Mouse (Mus musculus): ENCODE data around the gene St3gal3. TPM values are rescaled to one million over a fixed set of nuclear protein-coding genes. Genes with fewer than 3 reads are reported as not detected.
A peak's percentile ranks its signal among the peaks of the same experiment; 100 is the strongest.

The St3gal3 gene
- 4.1 and 4.5 TPM in 2 replicates for polyA plus RNA-seq (2014; fragmentation: Nextera tagmentation; extraction: Ambion mirVana)

GRCm38 (mm10) chr4:118134485-118135365 lies at the start of gene St3gal3:
Gene St3gal3, minus strand, starts transcription at chr4:118134914.
- Histone ChIP-seq H3K9ac (ENCODE audit: low read depth, low read length) (peak within 1 kb of the TSS; percentile 89), H3K27ac (ENCODE audit: low read depth, low read length) (peak within 1 kb of the TSS; percentile 71), H3K9me3 (ENCODE audit: control insufficient read depth, low read length) (no peaks in the 10 kb centered on the region), H3K27me3 (replicated peaks; ENCODE audit: control insufficient read depth, insufficient read depth, low read length) (no peaks in the 10 kb centered on the region), H3K4me2 (peak within 1 kb of the TSS; percentile 80), H3K4me3 (ENCODE audit: low read depth, low read length) (peak within 1 kb of the TSS; percentile 98), H3K4me1 (replicated peaks; ENCODE audit: control insufficient read depth, insufficient read depth, low read length) (peaks cover 10% of the 10 kb centered on the region; the same call in 1 of the 2 replicates), H3K36me3 (ENCODE audit: control insufficient read depth, insufficient read depth, low read length) (peaks cover 14% of the 10 kb centered on the region)
- ATAC-seq (replicated peaks; ENCODE audit: low FRiP score) (peak; percentile 99), DNase-seq (ENCODE audit: low spot score) (peak; percentile 96)
- 1% methylated on average over 79 of the region's 84 CpGs for WGBS

- Histone ChIP-seq H3K4me1 (replicated peaks; ENCODE audit: control insufficient read depth, insufficient read depth, low read length) (peaks cover 7% of the 10 kb centered on the region), H3K4me2 (peak overlapping the region; percentile 93), H3K4me3 (ENCODE audit: low read depth, low read length) (peak overlapping the region; percentile 68), H3K9me3 (ENCODE audit: control insufficient read depth, low read length) (no peaks in the 10 kb centered on the region), H3K36me3 (ENCODE audit: control insufficient read depth, insufficient read depth, low read length) (peaks cover 14% of the 10 kb centered on the region), H3K27ac (ENCODE audit: low read depth, low read length) (peak overlapping the region; percentile 88), H3K9ac (ENCODE audit: low read depth, low read length) (peak overlapping the region; percentile 75), H3K27me3 (replicated peaks; ENCODE audit: control insufficient read depth, insufficient read depth, low read length) (no peaks in the 10 kb centered on the region)
- DNase-seq (ENCODE audit: low spot score) (no peak), ATAC-seq (replicated peaks; ENCODE audit: low FRiP score) (no peak)
- whole genome bisulfite sequencing = 17% methylated on average over 17 of the region's 17 CpGs
These were observed 45.8 kb upstream of the St3gal3 start for GRCm38 (mm10) chr4:118180301-118181080.

GRCm38 (mm10) chr4:118179467-118180300 lies 45.0 kb upstream of the St3gal3 start, which contains the start of gene Kdm4a:
Gene Kdm4a, minus strand, starts transcription at chr4:118180043.
- Histone ChIP-seq H3K4me1 (replicated peaks; ENCODE audit: control insufficient read depth, insufficient read depth, low read length) (peaks cover 7% of the 10 kb centered on the region), H3K27ac (ENCODE audit: low read depth, low read length) (peak within 1 kb of the TSS; percentile 88), H3K4me2 (peak within 1 kb of the TSS; percentile 93), H3K4me3 (ENCODE audit: low read depth, low read length) (peak within 1 kb of the TSS; percentile 68), H3K9me3 (ENCODE audit: control insufficient read depth, low read length) (no peaks in the 10 kb centered on the region), H3K27me3 (replicated peaks; ENCODE audit: control insufficient read depth, insufficient read depth, low read length) (no peaks in the 10 kb centered on the region), H3K36me3 (ENCODE audit: control insufficient read depth, insufficient read depth, low read length) (peaks cover 20% of the 10 kb centered on the region), H3K9ac (ENCODE audit: low read depth, low read length) (peak within 1 kb of the TSS; percentile 75)
- WGBS = under 1% methylated on average over 38 of the region's 38 CpGs
- peak; percentile 89 for DNase-seq (ENCODE audit: low spot score)
- ATAC-seq (replicated peaks; ENCODE audit: low FRiP score) = peak; percentile 99

GRCm38 (mm10) chr4:118178952-118179466 lies 44.3 kb upstream of the St3gal3 start:
- H3K27ac ChIP-seq (ENCODE audit: low read depth, low read length) = peak overlapping the region; percentile 75; the same call in 1 of the 2 replicates
- ATAC-seq (replicated peaks; ENCODE audit: low FRiP score) = no peak
- H3K4me2 ChIP-seq = peak overlapping the region; percentile 62
- 2% methylated on average over 12 of the region's 12 CpGs for WGBS
- H3K4me3 ChIP-seq (ENCODE audit: low read depth, low read length) = peak overlapping the region; percentile 68
- H3K9me3 ChIP-seq (ENCODE audit: control insufficient read depth, low read length) = no peaks in the 10 kb centered on the region
- no peak for DNase-seq (ENCODE audit: low spot score)
- H3K4me1 ChIP-seq (replicated peaks; ENCODE audit: control insufficient read depth, insufficient read depth, low read length) = peaks cover 7% of the 10 kb centered on the region
- H3K36me3 ChIP-seq (ENCODE audit: control insufficient read depth, insufficient read depth, low read length) = peaks cover 20% of the 10 kb centered on the region
- no peaks in the 10 kb centered on the region for H3K27me3 ChIP-seq (replicated peaks; ENCODE audit: control insufficient read depth, insufficient read depth, low read length)
- H3K9ac ChIP-seq (ENCODE audit: low read depth, low read length) = peak overlapping the region; percentile 74

- ATAC-seq (replicated peaks; ENCODE audit: low FRiP score) (no peak), DNase-seq (ENCODE audit: low spot score) (no peak)
- H3K27me3 ChIP-seq (replicated peaks; ENCODE audit: control insufficient read depth, insufficient read depth, low read length) = no peaks in the 10 kb centered on the region
- no peaks in the 10 kb centered on the region for H3K4me1 ChIP-seq (replicated peaks; ENCODE audit: control insufficient read depth, insufficient read depth, low read length)
- no peak overlapping the region for H3K27ac ChIP-seq (ENCODE audit: low read depth, low read length)
- H3K9ac ChIP-seq (ENCODE audit: low read depth, low read length) = no peak overlapping the region
- H3K36me3 ChIP-seq (ENCODE audit: control insufficient read depth, insufficient read depth, low read length) = peaks cover 69% of the 10 kb centered on the region
- 94% methylated on average over 12 of the region's 12 CpGs for WGBS
- H3K9me3 ChIP-seq (ENCODE audit: control insufficient read depth, low read length) = no peaks in the 10 kb centered on the region
- no peak overlapping the region for H3K4me2 ChIP-seq
- no peak overlapping the region for H3K4me3 ChIP-seq (ENCODE audit: low read depth, low read length)
These were observed 37.7 kb upstream of the St3gal3 start for GRCm38 (mm10) chr4:118172461-118172860.

GRCm38 (mm10) chr4:118171006-118171405 lies 36.3 kb upstream of the St3gal3 start:
- WGBS = 86% methylated on average over 9 of the region's 9 CpGs
- H3K9me3 ChIP-seq (ENCODE audit: control insufficient read depth, low read length) = no peaks in the 10 kb centered on the region
- H3K27me3 ChIP-seq (replicated peaks; ENCODE audit: control insufficient read depth, insufficient read depth, low read length) = no peaks in the 10 kb centered on the region
- no peak overlapping the region for H3K9ac ChIP-seq (ENCODE audit: low read depth, low read length)
- H3K4me2 ChIP-seq = no peak overlapping the region
- ATAC-seq (replicated peaks; ENCODE audit: low FRiP score) (no peak), DNase-seq (ENCODE audit: low spot score) (no peak)
- H3K4me1 ChIP-seq (replicated peaks; ENCODE audit: control insufficient read depth, insufficient read depth, low read length) = no peaks in the 10 kb centered on the region
- H3K36me3 ChIP-seq (ENCODE audit: control insufficient read depth, insufficient read depth, low read length) = peaks cover 73% of the 10 kb centered on the region
- H3K27ac ChIP-seq (ENCODE audit: low read depth, low read length) = no peak overlapping the region
- H3K4me3 ChIP-seq (ENCODE audit: low read depth, low read length) = no peak overlapping the region

- H3K9me3 ChIP-seq (ENCODE audit: control insufficient read depth, low read length) = no peaks in the 10 kb centered on the region
- no peak overlapping the region for H3K27ac ChIP-seq (ENCODE audit: low read depth, low read length)
- H3K27me3 ChIP-seq (replicated peaks; ENCODE audit: control insufficient read depth, insufficient read depth, low read length) = no peaks in the 10 kb centered on the region
- H3K9ac ChIP-seq (ENCODE audit: low read depth, low read length) = no peak overlapping the region
- no peaks in the 10 kb centered on the region for H3K4me1 ChIP-seq (replicated peaks; ENCODE audit: control insufficient read depth, insufficient read depth, low read length)
- H3K36me3 ChIP-seq (ENCODE audit: control insufficient read depth, insufficient read depth, low read length) = peaks cover 79% of the 10 kb centered on the region
- H3K4me2 ChIP-seq = no peak overlapping the region
- ATAC-seq (replicated peaks; ENCODE audit: low FRiP score) = no peak
- no peak overlapping the region for H3K4me3 ChIP-seq (ENCODE audit: low read depth, low read length)
- no peak for DNase-seq (ENCODE audit: low spot score)
- WGBS = 88% methylated on average over 12 of the region's 12 CpGs
These were observed 27.4 kb upstream of the St3gal3 start for GRCm38 (mm10) chr4:118162123-118162522.

- H3K36me3 ChIP-seq (ENCODE audit: control insufficient read depth, insufficient read depth, low read length) = peaks cover 64% of the 10 kb centered on the region
- ATAC-seq (replicated peaks; ENCODE audit: low FRiP score) = no peak
- no peaks in the 10 kb centered on the region for H3K9me3 ChIP-seq (ENCODE audit: control insufficient read depth, low read length)
These were observed 23.0 kb upstream of the St3gal3 start for GRCm38 (mm10) chr4:118157666-118158065.

More at GRCm38 (mm10) chr4:118157666-118158065, 23.0 kb upstream of the St3gal3 start:
- no peaks in the 10 kb centered on the region for H3K4me1 ChIP-seq (replicated peaks; ENCODE audit: control insufficient read depth, insufficient read depth, low read length)
- H3K27ac ChIP-seq (ENCODE audit: low read depth, low read length) = no peak overlapping the region
- no peak overlapping the region for H3K4me3 ChIP-seq (ENCODE audit: low read depth, low read length)
- H3K9ac ChIP-seq (ENCODE audit: low read depth, low read length) = no peak overlapping the region
- H3K27me3 ChIP-seq (replicated peaks; ENCODE audit: control insufficient read depth, insufficient read depth, low read length) = no peaks in the 10 kb centered on the region
- WGBS = 95% methylated on average over 3 of the region's 3 CpGs
- no peak overlapping the region for H3K4me2 ChIP-seq
- no peak for DNase-seq (ENCODE audit: low spot score)
